ENCODE assay signal across 29 mouse cellular contexts in the genomic region with DNA sequence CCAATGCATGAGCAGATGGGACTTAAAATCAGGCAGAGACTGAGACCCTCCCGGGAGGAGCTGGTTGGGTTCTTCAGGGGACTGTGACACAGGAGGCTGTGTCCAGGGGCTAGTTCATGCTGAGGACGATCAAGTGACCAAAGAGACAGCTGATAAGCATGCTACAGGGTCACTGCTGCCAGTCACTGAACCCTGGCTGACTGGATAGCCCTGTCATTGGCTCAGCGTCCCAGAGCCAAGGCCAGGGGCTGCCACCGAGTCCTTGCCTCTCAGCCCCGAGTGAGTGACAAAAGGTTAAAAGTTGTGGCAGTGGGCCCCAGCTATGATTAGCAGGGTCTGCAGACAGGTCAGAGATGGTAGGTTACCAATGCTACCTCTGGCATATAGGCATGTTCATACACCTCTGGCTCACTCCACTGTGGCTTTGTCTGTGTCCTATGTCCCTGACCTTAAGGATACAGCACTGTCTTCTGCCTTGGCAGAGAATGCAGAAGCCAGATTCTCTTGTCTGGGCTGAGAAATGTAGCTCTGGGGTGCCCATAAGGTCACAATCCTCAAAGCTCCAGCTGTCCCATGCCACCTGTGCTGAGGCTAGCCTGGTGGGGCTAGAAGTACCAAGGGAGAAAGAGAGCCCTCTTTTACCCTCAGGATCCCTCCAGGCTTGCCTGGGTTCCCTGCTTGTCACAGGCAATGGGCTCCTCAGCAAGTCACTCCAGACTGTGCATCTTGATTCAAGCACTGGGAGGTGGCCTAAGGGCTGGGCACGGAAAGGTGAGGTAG. TPM values are rescaled to one million over a fixed set of nuclear protein-coding genes. Genes with fewer than 3 reads are reported as not detected.
"Had no signal": no experiment of that assay in that cellular context is flagged by ENCODE, and none has a peak within 500 bp of the region (broad histone marks: within the 10 kb centered on the region; RNA-seq: fewer than 3 reads in every experiment).

No protein-coding gene starts in this region.

- H3K4me2 ChIP-seq: limb, embryonic 12.5 days; limb, embryonic 15.5 days; liver, embryonic 11.5 days; lung, embryonic 14.5 days; midbrain, embryonic 11.5 days; neural tube, embryonic 12.5 days; neural tube, embryonic 15.5 days; stomach, embryonic 15.5 days had no signal

- H3K9me3 ChIP-seq: limb, embryonic 12.5 days; limb, embryonic 15.5 days; neural tube, embryonic 12.5 days; neural tube, embryonic 15.5 days; stomach, embryonic 15.5 days had no signal

- H3K36me3 ChIP-seq: stomach, embryonic 15.5 days had no signal

- H3K27ac ChIP-seq: kidney, postnatal 0 days; layer of hippocampus, adult 2 months; left cerebral cortex, adult 2 months; limb, embryonic 12.5 days; limb, embryonic 15.5 days; liver, embryonic 14.5 days; neural tube, embryonic 12.5 days; neural tube, embryonic 15.5 days; stomach, embryonic 15.5 days had no signal

- H3K9ac ChIP-seq: limb, embryonic 12.5 days; limb, embryonic 15.5 days; liver, embryonic 14.5 days; liver, postnatal 0 days; lung, embryonic 14.5 days; neural tube, embryonic 12.5 days; neural tube, embryonic 15.5 days; stomach, embryonic 15.5 days had no signal

- DNase-seq: kidney, postnatal 25 days; layer of hippocampus, postnatal 36 days; liver, postnatal 0 days; lung, embryonic 14.5 days; midbrain, embryonic 14.5 days; right cerebral cortex, adult 18-20 months; right cerebral cortex, postnatal 14 days; right cerebral cortex, postnatal 4 days; thymus, adult 18-20 months; thymus, postnatal 36 days had no signal

- H3K4me3 ChIP-seq: layer of hippocampus, adult 2 months; left cerebral cortex, adult 2 months; limb, embryonic 12.5 days; limb, embryonic 15.5 days; neural tube, embryonic 12.5 days; neural tube, embryonic 15.5 days; stomach, embryonic 15.5 days had no signal

- H3K27me3 ChIP-seq: limb, embryonic 15.5 days; neural tube, embryonic 12.5 days; neural tube, embryonic 15.5 days; stomach, embryonic 15.5 days had no signal

RNA-seq across cellular contexts. Expression of a gene that starts 21.8 kb away (rescaled TPM):
- total RNA-seq: layer of hippocampus, postnatal 10 days; left cerebral cortex, adult 2 months; left cerebral cortex, postnatal 10 days; left cerebral cortex, postnatal 36 days; megakaryocyte-erythroid progenitor cell, adult 5-6 weeks; midbrain, postnatal 0 days had no signal
- polyA plus RNA-seq: kidney, embryonic 14.5 days; limb, embryonic 12.5 days; limb, embryonic 15.5 days; liver, embryonic 11.5 days; liver, embryonic 14.5 days; liver, postnatal 0 days; lung, embryonic 14.5 days; lung, postnatal 0 days; midbrain, embryonic 11.5 days; midbrain, embryonic 14.5 days; midbrain, postnatal 0 days; neural tube, embryonic 12.5 days; stomach, embryonic 15.5 days; urinary bladder, adult 2 months had no signal
